Mouse (Mus musculus): ENCODE results near the gene Eif5b. TPM values are rescaled to one million over a fixed set of nuclear protein-coding genes. Genes with fewer than 3 reads are reported as not detected.

The Eif5b gene
- polyA plus RNA-seq, 1 experiment: 54.2 TPM

- H3K4me1 ChIP-seq (ENCODE audit: control insufficient read depth, insufficient read depth, low read length): peaks cover 11% of the 10 kb centered on the region
- TF ChIP-seq POLR2A (IDR thresholded peaks at IDR 0.05; ENCODE audit: borderline replicate concordance, low read depth, low read length): no peak
- no peak for TF ChIP-seq CTCF (IDR thresholded peaks at IDR 0.05; ENCODE audit: low read depth, low read length)
- H3K27ac ChIP-seq (ENCODE audit: insufficient read depth, low read depth, low read length): no peak overlapping the region
- H3K4me3 ChIP-seq (ENCODE audit: insufficient read depth, low read length): no peak overlapping the region
These were observed 3.0 kb downstream of the Eif5b start for GRCm38 (mm10) chr1:38000844-38001243.

- peaks cover 12% of the 10 kb centered on the region for H3K4me1 ChIP-seq (ENCODE audit: control insufficient read depth, insufficient read depth, low read length)
- no peak overlapping the region for H3K27ac ChIP-seq (ENCODE audit: insufficient read depth, low read depth, low read length)
- H3K4me3 ChIP-seq (ENCODE audit: insufficient read depth, low read length): no peak overlapping the region
- TF ChIP-seq POLR2A (IDR thresholded peaks at IDR 0.05; ENCODE audit: borderline replicate concordance, low read depth, low read length) (no peak), CTCF (IDR thresholded peaks at IDR 0.05; ENCODE audit: low read depth, low read length) (no peak)
These were observed 4.1 kb downstream of the Eif5b start for GRCm38 (mm10) chr1:38001956-38002355.

GRCm38 (mm10) chr1:38003046-38003445, 5.2 kb downstream of the Eif5b start:
- no peak overlapping the region for H3K27ac ChIP-seq (ENCODE audit: insufficient read depth, low read depth, low read length)
- TF ChIP-seq CTCF (IDR thresholded peaks at IDR 0.05; ENCODE audit: low read depth, low read length): no peak
- no peak for TF ChIP-seq POLR2A (IDR thresholded peaks at IDR 0.05; ENCODE audit: borderline replicate concordance, low read depth, low read length)
- peaks cover 12% of the 10 kb centered on the region for H3K4me1 ChIP-seq (ENCODE audit: control insufficient read depth, insufficient read depth, low read length)
- no peak overlapping the region for H3K4me3 ChIP-seq (ENCODE audit: insufficient read depth, low read length)

GRCm38 (mm10) chr1:38006741-38007140, 8.9 kb downstream of the Eif5b start:
- Histone ChIP-seq H3K4me1 (ENCODE audit: control insufficient read depth, insufficient read depth, low read length) (peaks cover 11% of the 10 kb centered on the region), H3K4me3 (ENCODE audit: insufficient read depth, low read length) (no peak overlapping the region), H3K27ac (ENCODE audit: insufficient read depth, low read depth, low read length) (no peak overlapping the region)
- no peak for TF ChIP-seq CTCF (IDR thresholded peaks at IDR 0.05; ENCODE audit: low read depth, low read length)
- no peak for TF ChIP-seq POLR2A (IDR thresholded peaks at IDR 0.05; ENCODE audit: borderline replicate concordance, low read depth, low read length)

- H3K4me1 ChIP-seq (ENCODE audit: control insufficient read depth, insufficient read depth, low read length): peaks cover 18% of the 10 kb centered on the region
- H3K4me3 ChIP-seq (ENCODE audit: insufficient read depth, low read length): no peak overlapping the region
- H3K27ac ChIP-seq (ENCODE audit: insufficient read depth, low read depth, low read length): peak overlapping the region; percentile 31
- TF ChIP-seq POLR2A (IDR thresholded peaks at IDR 0.05; ENCODE audit: borderline replicate concordance, low read depth, low read length): no peak
- TF ChIP-seq CTCF (IDR thresholded peaks at IDR 0.05; ENCODE audit: low read depth, low read length): no peak
These were observed 13.8 kb downstream of the Eif5b start for GRCm38 (mm10) chr1:38011647-38012046.

GRCm38 (mm10) chr1:38012104-38012503, 14.3 kb downstream of the Eif5b start:
- Histone ChIP-seq H3K4me3 (ENCODE audit: insufficient read depth, low read length) (no peak overlapping the region), H3K4me1 (ENCODE audit: control insufficient read depth, insufficient read depth, low read length) (peaks cover 15% of the 10 kb centered on the region), H3K27ac (ENCODE audit: insufficient read depth, low read depth, low read length) (peak overlapping the region; percentile 31)
- TF ChIP-seq CTCF (IDR thresholded peaks at IDR 0.05; ENCODE audit: low read depth, low read length) (no peak), POLR2A (IDR thresholded peaks at IDR 0.05; ENCODE audit: borderline replicate concordance, low read depth, low read length) (no peak)

- H3K4me3 ChIP-seq (ENCODE audit: insufficient read depth, low read length): peak overlapping the region; percentile 38
- H3K27ac ChIP-seq (ENCODE audit: insufficient read depth, low read depth, low read length): peak overlapping the region; percentile 76
- no peak for TF ChIP-seq POLR2A (IDR thresholded peaks at IDR 0.05; ENCODE audit: borderline replicate concordance, low read depth, low read length)
- no peak for TF ChIP-seq CTCF (IDR thresholded peaks at IDR 0.05; ENCODE audit: low read depth, low read length)
These were observed 14.7 kb downstream of the Eif5b start for GRCm38 (mm10) chr1:38012509-38012908.

GRCm38 (mm10) chr1:38014551-38015203, 16.9 kb downstream of the Eif5b start:
- no peak for TF ChIP-seq POLR2A (IDR thresholded peaks at IDR 0.05; ENCODE audit: borderline replicate concordance, low read depth, low read length)
- no peak overlapping the region for H3K27ac ChIP-seq (ENCODE audit: insufficient read depth, low read depth, low read length)
- no peak overlapping the region for H3K4me3 ChIP-seq (ENCODE audit: insufficient read depth, low read length)
- peaks cover 15% of the 10 kb centered on the region for H3K4me1 ChIP-seq (ENCODE audit: control insufficient read depth, insufficient read depth, low read length)

More at GRCm38 (mm10) chr1:38012509-38012908, 14.7 kb downstream of the Eif5b start:
- H3K4me1 ChIP-seq (ENCODE audit: control insufficient read depth, insufficient read depth, low read length): peaks cover 15% of the 10 kb centered on the region

GRCm38 (mm10) chr1:38027301-38027700, 29.5 kb downstream of the Eif5b start:
- Histone ChIP-seq H3K4me1 (ENCODE audit: control insufficient read depth, insufficient read depth, low read length) (peaks cover 3% of the 10 kb centered on the region; the same call in 1 of the 2 replicates), H3K27ac (ENCODE audit: insufficient read depth, low read depth, low read length) (no peak overlapping the region), H3K4me3 (ENCODE audit: insufficient read depth, low read length) (no peak overlapping the region)
- TF ChIP-seq POLR2A (IDR thresholded peaks at IDR 0.05; ENCODE audit: borderline replicate concordance, low read depth, low read length) (no peak), CTCF (IDR thresholded peaks at IDR 0.05; ENCODE audit: low read depth, low read length) (no peak)

- Histone ChIP-seq H3K4me1 (ENCODE audit: control insufficient read depth, insufficient read depth, low read length) (peaks cover 3% of the 10 kb centered on the region; the same call in 1 of the 2 replicates), H3K4me3 (ENCODE audit: insufficient read depth, low read length) (no peak overlapping the region), H3K27ac (ENCODE audit: insufficient read depth, low read depth, low read length) (no peak overlapping the region)
- no peak for TF ChIP-seq CTCF (IDR thresholded peaks at IDR 0.05; ENCODE audit: low read depth, low read length)
- TF ChIP-seq POLR2A (IDR thresholded peaks at IDR 0.05; ENCODE audit: borderline replicate concordance, low read depth, low read length): no peak
These were observed 33.6 kb downstream of the Eif5b start for GRCm38 (mm10) chr1:38031391-38031790.
